Mouse (Mus musculus): ENCODE data around the gene Scaper.

Scaper gene

GRCm38 (mm10) chr9:55539661-55540390 lies 398.1 kb downstream of the Scaper start:
- DNase-seq, result peak in 1 of 2 experiments; percentile 36

DNA sequence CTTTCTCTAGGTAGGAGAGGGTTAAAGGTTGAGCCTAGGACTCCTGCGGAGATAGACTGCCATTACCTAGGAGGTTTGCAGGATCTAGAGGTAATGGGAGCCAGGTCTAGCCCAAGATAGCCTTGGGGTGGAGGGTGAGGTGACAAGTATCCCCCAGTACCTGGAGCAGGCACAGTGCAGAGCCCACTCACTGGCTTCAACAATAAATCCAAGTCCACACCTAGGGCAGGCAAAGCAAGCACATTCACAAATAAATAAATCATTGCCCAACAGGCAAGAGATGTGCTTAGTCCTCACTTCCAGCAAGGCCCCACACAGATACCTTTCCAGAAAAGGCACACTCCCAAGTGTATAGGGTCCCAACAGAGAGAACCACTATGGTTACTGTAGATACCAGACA lies 398.9 kb downstream of the Scaper start:
- no peak for DNase-seq

GRCm38 (mm10) chr9:55538377-55538776 lies 399.5 kb downstream of the Scaper start, which contains the start of gene Isl2:
Isl2 (plus strand) TSS chr9:55538672.
- DNase-seq, result no peak

GRCm38 (mm10) chr9:55535907-55536306 lies 402.0 kb downstream of the Scaper start:
- DNase-seq, result peak; percentile 41 to 50

DNA sequence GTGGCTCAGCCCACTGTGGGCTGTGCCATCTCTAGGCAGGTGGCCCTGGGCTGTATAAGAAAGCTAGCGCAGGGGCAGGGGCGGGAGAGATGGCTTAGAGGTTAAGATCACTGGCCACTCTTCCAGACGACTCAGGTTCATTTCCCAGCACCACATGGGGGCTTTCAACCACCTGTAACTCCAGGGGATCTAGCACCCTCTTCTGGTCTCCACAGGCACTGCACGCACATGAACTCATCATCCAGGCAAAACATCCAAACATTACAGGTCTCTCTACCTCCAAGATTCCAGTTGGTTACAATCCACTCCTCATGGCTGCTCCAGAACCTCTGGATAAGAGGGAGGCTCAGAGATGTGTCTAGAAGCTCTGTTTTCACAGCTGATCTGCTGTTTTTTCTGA lies 412.2 kb downstream of the Scaper start:
- DNase-seq, result no peak

DNA sequence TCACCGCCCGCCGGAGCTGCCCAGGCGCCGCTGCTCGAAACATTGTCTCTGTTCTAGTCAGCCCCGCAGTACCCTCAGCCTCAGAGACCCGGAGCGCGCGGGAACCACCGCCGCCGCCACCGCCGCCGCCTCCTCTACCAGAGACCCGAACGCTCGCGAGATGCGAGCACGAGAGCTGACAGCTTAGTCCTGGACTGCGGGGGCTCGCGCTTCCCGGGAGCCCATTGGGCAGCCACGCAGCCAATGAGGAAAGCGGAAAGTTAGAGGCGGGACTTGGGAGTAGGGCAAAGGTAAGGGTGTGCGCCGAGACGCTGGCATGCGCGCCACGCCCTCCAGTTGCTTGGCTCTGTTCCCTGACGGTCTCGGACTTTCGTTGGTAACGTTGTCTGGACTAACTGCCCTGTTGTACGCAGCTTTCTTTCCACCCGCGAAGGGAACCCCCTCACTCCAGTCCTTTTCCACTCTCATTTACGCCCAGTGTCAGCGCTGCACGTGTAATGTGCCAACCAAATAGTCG lies 425.8 kb downstream of the Scaper start, which contains the start of gene Etfa:
TSS of gene Etfa (minus strand) at position 217 of the 517 bp plus-strand sequence.
- DNase-seq, result peak; percentile 90 to 92

GRCm38 (mm10) chr9:55511521-55511993 lies 426.4 kb downstream of the Scaper start:
- peak in 1 of 2 experiments; percentile 36 for DNase-seq

GRCm38 (mm10) chr9:55510651-55511235 lies 427.2 kb downstream of the Scaper start:
- DNase-seq, result no peak

- DNase-seq, result no peak
Measured at GRCm38 (mm10) chr9:55509731-55510130, 428.2 kb downstream of the Scaper start.

DNA sequence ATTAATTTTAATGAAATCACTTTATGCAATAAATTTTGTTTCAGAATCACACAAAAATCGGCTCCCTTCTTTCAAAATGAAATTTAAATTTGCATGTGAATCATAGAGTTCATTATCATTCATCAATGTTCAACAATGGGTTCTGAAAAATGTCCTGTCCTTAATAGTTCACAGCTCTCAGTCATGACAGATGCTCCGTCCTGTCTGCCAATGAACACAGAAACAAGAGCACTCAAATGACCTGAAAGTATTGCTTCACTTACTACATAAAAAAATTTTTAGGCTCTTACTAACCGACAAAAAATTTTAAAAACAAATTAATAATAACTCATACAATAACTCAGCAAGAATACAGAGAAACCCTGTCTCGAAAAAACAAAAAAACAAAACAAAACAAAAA lies 429.2 kb downstream of the Scaper start:
- no peak for DNase-seq

DNA sequence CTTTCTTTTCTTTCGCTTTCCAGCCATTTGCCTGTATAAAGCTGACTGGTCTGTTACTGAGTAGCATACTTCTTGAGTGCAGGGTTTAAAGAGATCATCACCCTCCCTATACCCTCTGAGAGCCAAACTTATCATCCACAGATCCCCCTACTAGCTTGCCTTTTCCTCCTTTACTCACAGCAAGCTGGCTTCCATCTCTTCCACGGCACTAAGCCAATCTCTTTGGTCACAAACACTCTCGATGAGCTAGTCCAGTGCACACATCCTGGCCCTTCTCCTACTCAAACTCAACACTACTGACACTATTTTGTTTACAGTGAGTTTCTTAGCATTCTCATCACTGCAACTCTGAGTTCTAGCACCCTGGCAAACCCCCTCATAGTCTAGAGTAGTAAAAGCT lies 430.0 kb downstream of the Scaper start:
- DNase-seq, result no peak
